Mouse (Mus musculus) liver (tissue): ENCODE measurements around the gene Chmp1a.
"Not testable (repeated sequence)": the region's sequence is repeated elsewhere in the genome, so short reads cannot be mapped to it uniquely, and the experiment has no call there.

ENCODE experiments used
- DNase-seq: peaks from one replicate; pipeline ENCODE4 v3.0.0-alpha.2; 2020; ENCODE audit warnings: mixed read lengths

Gene Chmp1a

GRCm38 (mm10) chr8:123212321-123213117 lies at the start of gene Chmp1a, which contains the start of gene Spata33:
Gene Chmp1a, minus strand, starts transcription at chr8:123212763.
Gene Spata33, plus strand, starts transcription at chr8:123212832.
- DNase-seq: peak; percentile 97

GRCm38 (mm10) chr8:123257593-123257992 lies 45.0 kb upstream of the Chmp1a start:
- not testable (repeated sequence) for DNase-seq

DNA sequence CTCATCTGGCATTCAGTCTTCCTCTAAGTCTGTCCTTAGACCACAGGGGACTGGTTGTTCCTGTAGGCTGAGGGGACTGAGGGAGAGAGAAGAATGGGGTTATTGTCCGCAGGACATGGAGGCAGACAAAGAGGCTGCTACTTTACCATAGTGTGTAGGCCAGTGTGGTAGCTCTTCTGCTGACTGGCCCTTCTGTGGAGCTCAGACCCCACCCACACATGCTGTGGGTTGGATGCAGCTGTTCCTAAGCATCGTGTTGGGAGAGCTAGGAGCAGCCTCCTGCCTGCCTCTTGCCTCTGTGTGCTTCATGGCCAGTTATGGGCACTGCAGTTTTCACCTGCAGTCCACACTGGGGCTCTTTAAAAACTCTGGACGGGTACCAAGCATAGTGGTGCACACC lies 44.6 kb upstream of the Chmp1a start:
- DNase-seq: no peak

DNA sequence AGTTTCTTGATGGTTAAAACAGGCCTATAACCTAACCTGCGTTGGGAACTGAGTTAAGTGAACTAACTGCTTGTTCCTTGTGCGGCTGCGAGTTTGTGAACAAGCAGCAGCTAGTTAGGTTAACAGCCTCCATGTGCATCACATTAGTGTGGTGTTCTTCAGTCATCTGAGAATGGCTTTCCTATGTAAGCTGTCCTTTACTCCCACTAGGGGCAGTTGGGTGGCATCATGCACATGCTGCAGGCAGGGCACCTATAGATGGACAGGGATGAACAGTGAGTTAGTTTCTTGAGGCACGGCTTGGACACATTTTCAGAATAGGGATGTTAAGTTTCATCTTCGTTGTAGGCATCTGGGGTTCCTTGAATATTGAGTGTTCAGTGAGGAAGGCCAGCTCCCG lies 42.6 kb upstream of the Chmp1a start:
- DNase-seq: no peak

GRCm38 (mm10) chr8:123254099-123254885 lies 41.7 kb upstream of the Chmp1a start, which contains the start of the genes Zfp276 and Vps9d1:
Gene Zfp276, plus strand, starts transcription at chr8:123254195.
Gene Vps9d1, minus strand, starts transcription at chr8:123254348.
- peak; percentile 93 for DNase-seq

GRCm38 (mm10) chr8:123253451-123254098 lies 41.0 kb upstream of the Chmp1a start:
- no peak for DNase-seq

- DNase-seq: no peak
Observed at GRCm38 (mm10) chr8:123252925-123253324, 40.4 kb upstream of the Chmp1a start.

DNA sequence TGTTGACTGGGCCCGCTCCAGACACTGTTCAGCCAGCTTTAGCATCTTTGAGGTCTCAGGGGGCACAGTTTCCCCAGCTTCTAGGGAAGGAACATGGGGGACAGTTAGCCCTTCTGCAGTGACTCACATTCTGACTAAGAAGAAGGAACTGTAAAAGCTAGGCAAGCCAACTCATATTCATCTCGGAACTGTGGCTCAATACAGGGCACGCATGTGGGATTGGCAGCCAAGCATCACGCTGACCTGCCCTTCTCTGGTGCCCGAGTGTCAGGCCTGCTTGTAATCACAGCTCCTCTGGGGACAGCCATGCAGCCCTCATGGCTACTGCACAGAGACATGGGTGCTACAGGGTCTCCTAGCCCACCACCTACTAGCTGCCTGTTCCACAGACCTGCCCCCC lies 38.4 kb upstream of the Chmp1a start:
- DNase-seq: no peak

- no peak for DNase-seq
Observed at GRCm38 (mm10) chr8:123248596-123248995, 36.0 kb upstream of the Chmp1a start.

GRCm38 (mm10) chr8:123247748-123248147 lies 35.2 kb upstream of the Chmp1a start:
- no peak for DNase-seq

DNA sequence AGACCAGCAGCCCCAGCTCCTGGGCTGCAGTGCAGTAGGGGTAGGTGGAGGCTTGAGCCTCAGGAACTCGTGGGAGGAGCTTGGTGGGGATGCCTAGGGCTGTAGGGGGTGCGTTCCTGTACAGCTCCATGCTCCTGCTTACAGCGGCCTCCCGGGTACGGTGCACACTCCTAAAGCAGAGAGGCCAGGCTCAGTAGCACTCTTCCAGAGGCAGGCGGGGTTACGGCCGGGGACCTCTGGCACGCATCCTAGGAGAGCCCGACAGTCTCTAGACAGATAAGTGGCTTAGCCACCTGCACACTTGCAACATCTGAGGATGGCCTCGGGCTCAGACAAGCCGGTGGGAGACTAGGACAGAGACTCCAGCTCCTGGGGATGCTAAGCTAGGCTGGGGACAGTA lies 33.0 kb upstream of the Chmp1a start:
- no peak for DNase-seq

DNA sequence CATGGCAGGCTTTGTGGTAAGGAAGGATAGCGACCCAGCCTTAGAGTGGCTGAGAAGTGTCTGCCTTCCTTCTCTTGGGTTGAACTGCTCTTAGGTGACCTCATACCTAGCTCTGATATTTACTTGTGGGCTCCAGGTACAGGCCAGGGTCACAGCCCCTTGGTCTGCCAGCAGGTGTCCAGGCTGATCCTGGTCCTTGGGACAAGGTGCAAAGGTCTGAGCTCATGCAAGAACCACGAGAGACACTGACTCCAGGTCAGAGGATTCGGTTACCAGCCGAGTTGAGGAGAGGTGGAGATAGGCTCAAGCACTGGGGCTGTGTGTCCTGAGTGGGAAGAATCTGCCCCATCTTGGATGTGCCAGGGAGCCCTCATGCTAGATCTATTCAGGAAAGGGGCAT lies 31.8 kb upstream of the Chmp1a start:
- DNase-seq: no peak

GRCm38 (mm10) chr8:123243053-123243452 lies 30.5 kb upstream of the Chmp1a start:
- no peak for DNase-seq

- no peak for DNase-seq
Observed at GRCm38 (mm10) chr8:123242107-123242923, 29.8 kb upstream of the Chmp1a start.

DNA sequence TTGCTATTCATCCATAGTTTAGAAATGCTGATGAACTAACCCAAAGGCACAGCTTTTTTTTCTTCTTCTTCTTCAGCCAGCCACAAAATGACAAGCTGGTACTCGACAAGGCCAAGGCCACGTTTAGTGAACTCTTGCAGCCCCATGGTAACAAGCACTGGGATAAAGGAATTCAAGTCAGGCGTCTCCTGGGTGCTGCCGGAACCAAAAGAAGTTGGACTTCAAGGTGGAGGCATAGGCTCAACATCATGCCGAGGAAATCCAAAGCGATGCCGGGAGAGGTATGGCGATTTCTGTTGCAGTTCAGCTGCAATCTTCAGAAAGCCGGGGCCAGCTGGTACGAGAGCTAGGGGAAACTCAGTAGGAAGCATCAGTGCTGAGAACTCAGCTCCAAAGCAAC lies 26.8 kb upstream of the Chmp1a start:
- no peak for DNase-seq

DNA sequence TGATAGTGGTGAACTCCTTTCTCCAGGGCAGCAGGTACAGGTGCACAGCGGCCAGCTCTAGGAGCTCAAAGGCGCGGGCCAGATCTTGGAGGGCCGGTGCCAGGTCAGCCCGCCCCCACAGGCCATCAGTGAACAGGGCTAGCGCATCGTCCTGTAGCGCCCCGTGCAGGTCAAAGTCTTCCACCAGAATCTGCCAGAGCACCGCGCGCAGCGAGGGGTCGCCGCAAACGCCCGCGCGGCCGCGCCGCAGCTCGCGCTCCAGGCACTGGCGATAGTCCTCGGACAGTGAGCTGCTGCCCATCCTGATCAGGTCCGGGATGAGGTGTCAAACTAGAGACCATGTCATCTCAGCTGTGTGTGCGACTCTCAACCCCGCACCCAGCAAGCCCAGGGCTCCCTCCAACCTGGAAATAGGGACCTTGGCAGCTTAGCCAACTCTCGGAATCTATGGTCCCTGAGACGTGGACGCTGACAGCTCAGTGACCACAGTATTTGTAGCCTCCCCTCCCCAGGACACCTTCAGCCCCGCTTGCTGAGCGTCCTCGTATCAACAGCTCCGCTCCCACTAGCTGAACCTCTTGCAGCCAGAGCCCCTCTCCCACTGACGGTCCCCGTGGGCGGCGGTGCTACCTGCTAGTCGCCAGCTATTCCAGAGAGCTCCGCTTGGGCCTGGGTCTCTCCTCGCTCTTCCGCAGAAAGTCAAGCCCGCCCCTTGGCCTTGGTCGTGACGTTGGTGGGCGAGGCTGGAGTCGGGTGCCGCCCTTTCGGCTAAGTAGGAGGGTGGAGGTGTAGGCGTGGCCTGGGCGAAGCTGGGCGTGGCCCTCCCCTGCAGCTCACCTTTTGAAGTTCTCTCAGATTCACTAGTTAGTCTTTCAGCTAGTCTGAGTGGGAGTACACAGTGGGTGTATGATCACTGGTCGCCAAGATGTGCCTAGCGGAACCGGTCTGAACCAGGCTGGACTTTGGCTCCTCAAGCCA lies 23.2 kb upstream of the Chmp1a start, which contains the start of gene Spata2l:
Gene Spata2l (minus strand): TSS at position 714 of the 978 bp plus-strand sequence.
- DNase-seq: peak; percentile 90

DNA sequence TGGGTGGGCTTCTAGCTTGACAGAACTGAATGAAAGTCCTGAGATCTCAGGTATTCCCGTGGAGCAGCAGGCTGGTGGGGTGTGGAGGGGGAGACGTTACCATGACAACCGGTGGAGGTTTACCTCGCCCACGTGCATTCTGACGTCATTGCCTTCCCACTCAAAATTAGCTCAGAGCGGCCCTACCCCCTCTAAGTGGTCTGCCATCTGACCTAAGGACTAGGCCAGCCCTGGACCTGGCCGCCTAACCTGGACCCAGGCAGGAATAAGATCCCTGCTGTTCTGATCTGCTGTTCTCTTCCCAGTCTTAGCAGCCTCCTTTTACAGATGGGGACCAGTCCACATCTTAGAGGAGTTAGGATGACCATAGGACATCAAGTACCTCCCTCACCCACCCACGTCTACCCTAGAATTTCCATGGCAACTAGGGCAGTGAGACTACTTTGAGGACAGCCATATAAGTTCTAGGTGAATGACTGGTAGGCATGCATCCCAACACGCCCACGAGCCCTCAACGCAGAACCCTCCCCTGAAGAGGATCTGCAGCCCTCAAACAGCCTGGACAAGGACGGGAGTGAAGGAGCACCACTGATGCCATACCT lies 22.5 kb upstream of the Chmp1a start:
- no peak for DNase-seq

GRCm38 (mm10) chr8:123233760-123234159 lies 21.2 kb upstream of the Chmp1a start:
- DNase-seq: no peak

- no peak for DNase-seq
Observed at GRCm38 (mm10) chr8:123233300-123233699, 20.7 kb upstream of the Chmp1a start.

GRCm38 (mm10) chr8:123232553-123232952 lies 20.0 kb upstream of the Chmp1a start:
- DNase-seq: no peak

DNA sequence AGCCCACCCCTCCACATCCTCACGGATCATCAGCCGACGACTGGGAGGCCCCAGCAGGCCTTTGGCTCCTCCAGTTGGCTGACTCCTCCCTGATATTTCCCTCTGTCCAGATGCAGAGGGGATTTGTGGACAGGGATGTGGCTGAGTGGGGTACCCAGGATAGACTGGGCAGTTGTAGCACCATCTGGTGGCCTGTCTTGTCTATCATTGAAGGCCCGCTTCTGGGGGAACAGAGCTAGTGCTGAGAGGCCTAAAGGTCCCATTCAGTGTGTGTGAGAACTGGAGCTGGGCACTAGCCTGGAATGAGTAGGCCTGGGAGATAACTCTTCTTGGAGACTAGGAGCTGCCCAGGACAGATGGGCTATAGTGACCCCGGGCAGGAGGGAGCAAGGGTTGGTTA lies 19.2 kb upstream of the Chmp1a start:
- no peak for DNase-seq
